Mouse (Mus musculus) embryonic facial prominence, embryonic 10.5 days (tissue): ENCODE data around the gene Asap2. TPM values are rescaled to one million over a fixed set of nuclear protein-coding genes. Genes with fewer than 3 reads are reported as not detected.

Experiments used
- DNase-seq: peaks from one replicate; pipeline ENCODE4 v3.0.0-alpha.2; 2017; ENCODE audit warnings: low spot score
- H3K27ac ChIP-seq: fragments of 300-500 bp; sonication (generic); replicated peaks from 2 replicates; pipeline ENCODE4 v1.5.1; 2016; ENCODE audit warnings: mild to moderate bottlenecking
- H3K27me3 ChIP-seq: fragments of 300-500 bp; sonication (generic); replicated peaks from 2 replicates; pipeline ENCODE4 v1.6.1; 2016; ENCODE audit warnings: low read depth, mild to moderate bottlenecking; ENCODE audit not compliant: poor library complexity, severe bottlenecking
- H3K36me3 ChIP-seq: fragments of 300-500 bp; sonication (generic); replicated peaks from 2 replicates; pipeline ENCODE4 v1.6.1; 2016; ENCODE audit warnings: mild to moderate bottlenecking, moderate library complexity
- H3K4me1 ChIP-seq: fragments of 300-500 bp; sonication (generic); 2 replicates; pipeline ENCODE4 v1.6.1; 2016
- H3K4me3 ChIP-seq: fragments of 300-500 bp; sonication (generic); 2 replicates; pipeline ENCODE4 v1.5.1; 2016; ENCODE audit warnings: mild to moderate bottlenecking, moderate library complexity
- H3K9me3 ChIP-seq: fragments of 300-500 bp; sonication (generic); 2 replicates; pipeline ENCODE4 v1.6.1; 2016; ENCODE audit warnings: mild to moderate bottlenecking
- WGBS: fragments of 180-500 bp; shearing (Covaris S2); methylation state at CpG from one replicate; pipeline ENCODE4 v1.1.7; 2016; 5-methylcytosine and 5-hydroxymethylcytosine counted together
- polyA plus RNA-seq: library from polyadenylated mRNA; unstranded; fragments of >200 nt; fragmentation: Nextera tagmentation; extraction: Ambion mirVana; gene quantifications from 2 replicates; pipeline ENCODE4 v1.2.1, GENCODE M21; 2016

Gene Asap2
- polyA plus RNA-seq, 1 experiment from 2014 or later: 15.0 TPM

DNA sequence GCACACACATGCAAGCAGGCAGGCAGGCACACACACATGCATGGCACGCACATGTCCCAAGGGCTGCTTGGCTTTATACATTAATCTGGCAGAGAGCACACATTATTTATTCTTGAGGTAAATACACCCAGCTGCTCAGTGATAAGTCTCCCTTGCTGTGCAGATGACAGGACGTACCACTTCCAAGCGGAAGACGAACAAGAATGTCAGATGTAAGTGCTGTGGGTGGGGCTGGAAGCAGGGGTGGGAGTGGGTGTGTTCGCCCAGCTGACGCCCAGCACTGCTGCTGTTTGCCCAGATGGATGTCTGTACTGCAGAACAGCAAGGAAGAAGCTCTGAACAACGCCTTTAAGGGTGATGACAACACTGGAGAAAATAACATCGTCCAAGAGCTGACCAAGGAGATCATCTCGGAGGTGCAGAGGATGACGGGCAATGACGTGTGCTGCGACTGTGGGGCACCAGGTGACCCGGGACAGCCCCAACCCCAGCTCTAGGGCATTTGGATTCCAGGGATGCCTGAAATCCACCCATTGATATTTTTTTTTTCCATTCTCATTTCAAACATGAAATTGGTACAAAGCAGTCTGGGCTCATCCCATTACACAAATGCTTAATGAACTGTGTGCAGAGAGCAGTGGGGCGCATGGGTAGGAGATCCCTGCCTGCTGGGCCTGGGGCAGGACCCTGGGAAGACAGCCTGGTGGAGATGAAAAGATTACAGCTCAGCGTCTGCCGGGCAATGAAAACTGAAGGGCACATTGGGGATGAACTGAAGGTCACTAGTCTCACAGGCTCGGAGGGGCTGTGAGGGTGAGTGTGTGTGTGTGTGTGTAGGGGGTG, 239.0 kb downstream of the Asap2 start:
- no peak for DNase-seq
- Histone ChIP-seq H3K36me3 (peaks cover 72% of the 10 kb centered on the region), H3K27ac (no peak overlapping the region), H3K27me3 (no peaks in the 10 kb centered on the region), H3K4me3 (no peak overlapping the region), H3K4me1 (peaks cover 6% of the 10 kb centered on the region; the same call in 1 of the 2 replicates), H3K9me3 (no peaks in the 10 kb centered on the region)
- 85% methylated on average over 17 of the region's 17 CpGs for WGBS

DNA sequence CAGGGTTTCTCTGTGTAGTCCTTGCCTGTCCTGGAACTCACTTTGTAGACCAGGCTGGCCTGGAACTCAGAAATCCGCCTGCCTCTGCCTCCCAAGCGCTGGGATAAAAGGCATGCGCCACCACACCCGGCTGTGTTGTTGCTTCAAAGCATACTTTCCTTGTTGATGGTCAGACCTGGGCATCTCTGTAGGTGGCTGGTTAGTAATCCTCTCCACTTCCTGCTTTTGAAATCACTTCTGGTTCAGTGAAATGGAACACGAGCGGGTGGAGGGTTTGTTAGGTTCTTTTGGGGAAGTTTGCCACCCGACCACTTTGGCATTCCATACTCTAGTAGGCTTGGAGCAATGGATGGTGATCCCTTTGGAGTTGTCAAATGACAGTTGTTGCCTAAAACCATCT, 243.5 kb downstream of the Asap2 start:
- Histone ChIP-seq H3K36me3 (peaks cover 98% of the 10 kb centered on the region), H3K9me3 (no peaks in the 10 kb centered on the region), H3K4me3 (no peak overlapping the region), H3K27ac (no peak overlapping the region), H3K27me3 (no peaks in the 10 kb centered on the region), H3K4me1 (no peaks in the 10 kb centered on the region)
- WGBS: 89% methylated on average over 7 of the region's 7 CpGs
- DNase-seq: no peak

DNA sequence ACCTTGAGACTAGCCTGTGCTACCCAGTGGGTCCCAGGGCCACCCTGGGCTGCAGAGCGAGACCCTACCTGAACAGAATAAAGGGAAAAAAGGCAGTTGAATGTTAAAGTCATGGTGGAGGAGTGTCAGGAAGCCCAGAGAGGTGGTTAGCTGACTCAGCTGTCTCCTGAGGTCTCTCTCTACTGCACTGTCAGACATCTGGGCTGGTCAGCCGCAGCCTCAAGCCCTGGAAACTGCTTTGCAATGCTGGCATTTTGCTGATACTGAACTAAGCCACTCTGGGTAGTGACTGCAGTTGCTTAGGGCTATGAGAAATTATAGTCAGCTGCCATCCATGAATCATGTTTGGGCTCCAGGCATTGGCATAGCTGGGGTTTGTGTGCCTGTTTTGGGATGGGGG, 244.3 kb downstream of the Asap2 start:
- Histone ChIP-seq H3K27me3 (no peaks in the 10 kb centered on the region), H3K4me3 (no peak overlapping the region), H3K36me3 (peaks cover 99% of the 10 kb centered on the region), H3K4me1 (no peaks in the 10 kb centered on the region), H3K9me3 (no peaks in the 10 kb centered on the region), H3K27ac (no peak overlapping the region)
- 92% methylated on average over 2 of the region's 2 CpGs for WGBS
- DNase-seq: no peak

DNA sequence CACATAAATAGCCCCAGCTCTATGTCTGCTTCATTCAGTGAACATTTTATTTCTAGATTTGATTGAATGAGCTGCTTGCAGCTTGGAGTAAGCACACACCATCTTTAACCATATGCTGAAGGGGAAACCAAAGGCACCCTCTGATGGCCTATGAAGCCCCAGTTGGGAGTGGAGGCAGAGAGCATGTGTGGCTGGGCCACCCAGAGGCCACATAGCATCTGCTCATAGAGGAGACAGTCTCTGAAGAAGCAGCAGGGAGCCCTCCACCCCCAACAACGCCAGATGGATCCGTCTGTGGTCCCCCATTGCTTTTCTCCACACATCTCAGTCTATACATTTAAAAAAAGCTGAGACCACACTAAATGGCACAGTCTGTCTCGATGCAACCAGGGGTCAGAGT, 251.7 kb downstream of the Asap2 start:
- H3K9me3 ChIP-seq: no peaks in the 10 kb centered on the region
- no peak overlapping the region for H3K27ac ChIP-seq
- H3K4me3 ChIP-seq: no peak overlapping the region
- no peak for DNase-seq
- peaks cover 91% of the 10 kb centered on the region for H3K36me3 ChIP-seq
- 83% methylated on average over 3 of the region's 3 CpGs for WGBS
- H3K27me3 ChIP-seq: no peaks in the 10 kb centered on the region
- no peaks in the 10 kb centered on the region for H3K4me1 ChIP-seq

DNA sequence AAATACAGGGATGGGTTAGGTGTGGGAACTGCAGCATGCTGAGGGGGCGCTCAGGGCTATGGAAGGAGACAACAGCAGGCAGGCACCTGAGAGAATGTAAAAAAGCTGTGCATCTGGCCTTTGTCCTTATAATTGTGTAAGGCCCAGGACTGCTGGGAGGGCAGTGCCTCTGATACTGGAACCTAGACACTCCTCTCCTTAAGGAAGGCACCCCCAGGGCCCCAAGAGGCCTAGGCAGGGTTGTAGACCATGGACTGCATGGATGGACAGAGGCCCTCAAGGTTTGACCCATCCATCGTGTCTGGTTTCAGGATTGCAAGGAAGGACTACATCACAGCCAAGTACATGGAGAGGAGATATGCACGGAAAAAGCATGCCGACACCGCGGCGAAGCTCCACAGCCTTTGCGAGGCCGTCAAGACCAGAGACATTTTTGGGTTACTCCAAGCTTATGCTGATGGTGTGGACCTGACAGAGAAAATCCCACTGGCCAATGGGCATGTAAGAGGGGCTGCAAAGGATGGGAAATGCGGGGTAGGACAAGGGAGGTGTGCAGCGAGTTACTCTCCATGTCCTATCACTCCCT, 254.2 kb downstream of the Asap2 start:
- H3K36me3 ChIP-seq: peaks cover 90% of the 10 kb centered on the region

DNA sequence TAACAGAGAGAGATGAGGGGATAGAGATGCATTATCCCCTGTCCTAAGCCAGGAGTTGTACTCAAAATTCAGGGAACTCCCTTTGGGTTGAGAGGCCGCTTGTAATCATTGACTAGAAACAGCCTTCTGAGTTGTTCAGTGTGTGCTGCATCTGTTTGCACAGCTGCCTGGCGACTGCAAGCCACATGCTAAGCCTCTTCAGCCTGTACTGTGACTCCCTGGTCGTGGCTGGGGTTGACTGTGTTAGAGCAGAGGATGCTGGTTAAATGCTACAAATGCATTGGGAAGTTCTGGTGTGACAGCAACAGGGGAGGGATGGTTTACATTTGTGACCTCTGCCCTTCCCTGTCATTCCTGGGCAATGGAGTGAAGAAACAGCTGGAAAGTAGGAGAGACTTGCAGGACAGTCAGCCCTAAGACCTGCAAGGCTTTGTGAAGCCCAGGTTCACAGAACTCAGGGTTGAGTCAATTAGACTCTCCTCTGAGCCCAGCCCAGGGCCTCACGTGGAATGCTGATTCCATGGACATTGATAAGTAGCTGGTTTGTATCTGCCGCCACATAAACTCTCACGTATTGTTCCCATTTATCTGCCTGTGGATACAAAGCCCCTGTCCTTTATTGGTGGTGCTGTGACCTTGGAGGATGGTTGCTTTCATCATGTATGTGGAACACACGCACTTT, 257.6 kb downstream of the Asap2 start:
- Histone ChIP-seq H3K9me3 (no peaks in the 10 kb centered on the region), H3K36me3 (peaks cover 99% of the 10 kb centered on the region), H3K4me1 (no peaks in the 10 kb centered on the region), H3K27ac (no peak overlapping the region), H3K4me3 (no peak overlapping the region), H3K27me3 (no peaks in the 10 kb centered on the region)
- 80% methylated on average over 7 of the region's 7 CpGs for WGBS
- DNase-seq: no peak

More for the DNA sequence above, 254.2 kb downstream of the Asap2 start:
- DNase-seq: no peak
- Histone ChIP-seq H3K27me3 (no peaks in the 10 kb centered on the region), H3K4me1 (no peaks in the 10 kb centered on the region), H3K9me3 (no peaks in the 10 kb centered on the region), H3K4me3 (no peak overlapping the region), H3K27ac (no peak overlapping the region)
- WGBS: 94% methylated on average over 11 of the region's 11 CpGs

DNA sequence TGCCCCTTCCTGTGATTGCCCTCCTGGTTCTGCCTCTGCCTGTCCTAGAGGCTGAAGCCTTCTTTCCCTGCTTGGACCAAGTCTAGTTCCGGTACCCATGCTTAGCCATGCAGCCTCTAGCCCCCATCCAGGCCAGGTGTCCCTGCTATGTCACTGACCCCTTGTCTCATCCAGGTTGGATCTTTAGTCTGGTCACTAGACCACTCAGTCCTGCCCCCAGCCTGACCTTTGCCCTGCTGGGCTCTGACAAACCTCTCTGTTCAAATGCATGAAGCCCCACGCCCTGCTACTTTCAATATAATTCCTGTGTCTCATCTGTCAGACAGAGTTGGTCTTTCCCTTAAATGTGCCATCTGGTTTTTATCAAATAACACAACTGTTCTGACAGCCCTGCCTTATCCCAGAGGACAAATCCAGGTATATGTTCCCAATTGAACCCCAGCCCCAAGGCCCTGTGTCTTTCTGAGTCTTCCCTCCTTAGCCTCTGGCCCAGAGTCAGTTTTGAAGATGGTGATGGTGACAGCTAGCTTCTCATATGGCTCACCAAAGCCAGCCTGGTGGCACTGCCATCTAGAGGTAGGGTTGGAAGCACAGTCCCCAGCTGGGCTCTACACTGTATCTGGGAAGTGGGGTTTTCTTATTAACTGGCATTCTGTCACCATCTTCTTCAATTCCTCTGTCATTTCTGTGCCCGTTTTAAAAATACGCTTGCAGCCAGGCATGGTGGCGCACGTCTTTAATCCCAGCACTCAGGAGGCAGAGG, 270.4 kb downstream of the Asap2 start:
- DNase-seq: no peak
- peaks cover 100% of the 10 kb centered on the region for H3K36me3 ChIP-seq

DNA sequence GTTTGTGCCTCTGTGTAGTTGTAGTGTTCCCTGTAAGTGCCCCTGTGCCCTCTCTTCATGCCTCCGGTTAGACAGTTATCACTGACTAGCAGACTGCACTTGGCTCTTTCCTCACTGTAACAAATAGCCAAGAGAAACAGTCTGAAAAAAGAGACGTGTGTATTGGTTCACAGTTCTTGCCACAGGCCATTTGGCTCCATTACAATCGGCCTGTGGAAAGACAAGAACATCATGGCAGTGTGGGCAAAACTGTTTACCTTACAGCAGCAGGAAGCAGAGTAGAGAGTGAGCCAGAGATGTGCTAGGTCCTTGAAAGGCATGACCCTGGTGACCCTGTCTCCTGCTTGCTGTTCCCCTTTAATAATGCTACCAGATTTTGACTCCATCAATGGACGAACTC, 271.3 kb downstream of the Asap2 start:
- Histone ChIP-seq H3K27me3 (no peaks in the 10 kb centered on the region), H3K4me3 (no peak overlapping the region), H3K4me1 (no peaks in the 10 kb centered on the region), H3K27ac (no peak overlapping the region), H3K9me3 (no peaks in the 10 kb centered on the region), H3K36me3 (peaks cover 100% of the 10 kb centered on the region)
- DNase-seq: no peak
- whole genome bisulfite sequencing: 80% methylated on average over 4 of the region's 4 CpGs

More for the DNA sequence above, 270.4 kb downstream of the Asap2 start:
- H3K4me1 ChIP-seq: no peaks in the 10 kb centered on the region
- no peak overlapping the region for H3K4me3 ChIP-seq
- WGBS: 90% methylated on average over 6 of the region's 6 CpGs
- no peaks in the 10 kb centered on the region for H3K27me3 ChIP-seq
- H3K9me3 ChIP-seq: no peaks in the 10 kb centered on the region
- no peak overlapping the region for H3K27ac ChIP-seq

DNA sequence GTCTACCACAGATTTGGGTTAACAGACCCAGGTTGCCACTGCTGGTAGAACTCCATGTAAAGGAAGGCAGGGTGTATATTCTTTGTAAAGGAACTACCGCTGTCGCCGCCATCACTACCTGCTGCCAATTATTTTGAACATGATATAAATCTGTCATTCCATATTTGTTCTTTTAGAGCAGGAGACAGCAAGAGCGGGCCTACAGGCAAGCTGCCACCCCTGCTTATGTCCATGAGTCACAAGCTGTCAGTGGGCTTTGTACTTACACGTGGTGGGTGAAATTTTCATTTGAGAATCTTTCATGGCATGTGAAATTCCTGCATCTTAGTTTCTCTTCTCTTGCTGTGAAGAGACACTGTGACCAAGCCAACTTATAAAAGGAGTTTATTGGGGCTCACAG, 273.0 kb downstream of the Asap2 start:
- H3K27me3 ChIP-seq: no peaks in the 10 kb centered on the region
- DNase-seq: no peak
- H3K36me3 ChIP-seq: peaks cover 99% of the 10 kb centered on the region
- no peak overlapping the region for H3K27ac ChIP-seq
- H3K4me1 ChIP-seq: no peaks in the 10 kb centered on the region
- H3K4me3 ChIP-seq: no peak overlapping the region
- no peaks in the 10 kb centered on the region for H3K9me3 ChIP-seq
- 96% methylated on average over 5 of the region's 5 CpGs for WGBS

DNA sequence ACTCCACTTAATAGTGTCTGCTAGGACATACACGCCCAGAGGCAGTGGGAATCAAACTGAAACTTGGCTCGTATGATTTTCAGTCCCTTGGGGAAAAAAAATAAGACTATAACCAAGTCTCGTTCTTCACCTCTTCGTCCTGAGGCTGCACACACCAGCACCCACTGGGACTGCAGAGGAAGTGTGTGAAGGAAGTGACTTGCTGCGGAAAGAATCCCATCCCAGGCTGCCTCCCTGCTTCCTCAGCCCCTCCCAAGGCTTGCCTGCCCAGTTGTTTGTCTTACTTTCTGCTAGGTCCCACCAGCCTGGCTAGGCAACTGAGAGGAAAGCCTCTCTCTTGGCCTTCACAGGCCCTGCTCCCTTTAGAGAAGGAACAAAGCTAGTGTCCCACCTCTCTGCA, 274.0 kb downstream of the Asap2 start:
- Histone ChIP-seq H3K27me3 (no peaks in the 10 kb centered on the region), H3K4me3 (no peak overlapping the region), H3K9me3 (no peaks in the 10 kb centered on the region), H3K27ac (no peak overlapping the region), H3K4me1 (no peaks in the 10 kb centered on the region), H3K36me3 (peaks cover 99% of the 10 kb centered on the region)
- no peak for DNase-seq
- 78% methylated on average over 5 of the region's 5 CpGs for WGBS

DNA sequence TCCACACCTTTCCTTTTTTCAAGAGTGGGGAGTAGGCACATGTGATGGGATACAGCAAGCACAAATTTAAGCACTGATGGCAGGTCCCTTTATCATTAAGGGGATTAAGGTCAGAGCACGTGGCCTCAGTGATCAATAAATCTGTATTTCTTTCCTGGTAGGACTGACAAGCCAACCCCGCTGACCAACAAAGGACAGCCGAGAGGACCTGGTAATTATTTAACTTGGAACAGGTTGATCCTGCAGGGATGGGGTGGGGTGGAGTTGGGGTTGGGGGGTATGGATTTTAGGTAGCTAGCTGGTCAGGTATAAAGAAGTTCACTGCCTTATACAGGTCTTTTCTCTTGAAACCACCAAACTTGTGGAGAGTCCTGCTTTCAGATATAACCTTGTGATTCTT, 274.7 kb downstream of the Asap2 start:
- H3K4me3 ChIP-seq: no peak overlapping the region
- peaks cover 99% of the 10 kb centered on the region for H3K36me3 ChIP-seq
- no peak overlapping the region for H3K27ac ChIP-seq
- no peaks in the 10 kb centered on the region for H3K27me3 ChIP-seq
- 89% methylated on average over 3 of the region's 3 CpGs for WGBS
- no peaks in the 10 kb centered on the region for H3K4me1 ChIP-seq
- H3K9me3 ChIP-seq: no peaks in the 10 kb centered on the region
- DNase-seq: no peak

DNA sequence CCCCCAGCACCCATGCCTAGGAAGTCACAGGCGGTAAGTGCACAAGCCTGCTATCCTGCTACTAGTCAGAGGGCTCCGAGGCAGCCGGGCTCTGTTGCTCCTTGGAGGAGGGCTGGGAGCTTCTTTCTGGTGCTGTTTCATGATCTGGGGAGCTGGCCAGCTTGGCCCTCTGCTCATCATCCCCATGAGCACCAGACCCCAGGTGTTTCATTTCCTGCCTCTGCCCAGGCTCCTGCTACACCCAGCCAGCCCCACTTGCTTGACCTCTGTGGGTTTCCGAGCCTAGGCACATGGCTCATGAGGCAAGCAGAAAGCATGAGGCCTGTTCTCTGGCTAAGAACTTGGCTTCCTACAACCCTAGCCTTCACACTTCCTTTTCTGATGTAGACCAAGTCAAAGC, 275.2 kb downstream of the Asap2 start:
- H3K9me3 ChIP-seq: no peaks in the 10 kb centered on the region
- no peaks in the 10 kb centered on the region for H3K4me1 ChIP-seq
- no peak overlapping the region for H3K27ac ChIP-seq
- DNase-seq: no peak
- no peaks in the 10 kb centered on the region for H3K27me3 ChIP-seq
- H3K4me3 ChIP-seq: no peak overlapping the region
- peaks cover 99% of the 10 kb centered on the region for H3K36me3 ChIP-seq
- 94% methylated on average over 4 of the region's 4 CpGs for WGBS
